Mouse (Mus musculus): ENCODE measurements at regions not wholly inside any gene's neighbourhood (a gene's known extent, or its start where the extent isn't known, plus 50 kb on each side); places are given as distances from the start of the nearest gene placed in this dataset.

- Histone ChIP-seq H3K27me3 (replicated peaks; ENCODE audit: control insufficient read depth, insufficient read depth, low read length) (no peaks in the 10 kb centered on the region), H3K4me2 (replicated peaks; ENCODE audit: low read depth) (no peak overlapping the region), H3K36me3 (ENCODE audit: control insufficient read depth, insufficient read depth) (no peaks in the 10 kb centered on the region), H3K9ac (ENCODE audit: low read depth, low read length) (no peak overlapping the region), H3K27ac (ENCODE audit: low read depth, low read length) (no peak overlapping the region), H3K9me3 (ENCODE audit: control insufficient read depth) (no peaks in the 10 kb centered on the region), H3K4me1 (replicated peaks; ENCODE audit: control insufficient read depth, insufficient read depth, low read length) (no peaks in the 10 kb centered on the region), H3K4me3 (ENCODE audit: low read depth, low read length) (no peak overlapping the region)
- TF ChIP-seq CTCF (IDR thresholded peaks at IDR 0.05; ENCODE audit: low read depth) = no peak
- 65% methylated on average over 4 of the region's 4 CpGs for WGBS
- no peak for ATAC-seq
These were observed 191.6 kb downstream of the Rfpl4b start for GRCm38 (mm10) chr10:38629907-38630505.

GRCm38 (mm10) chr10:38623399-38623798 lies 198.2 kb downstream of the Rfpl4b start:
- ATAC-seq = no peak
- no peak for TF ChIP-seq CTCF (IDR thresholded peaks at IDR 0.05; ENCODE audit: low read depth)
- H3K9me3 ChIP-seq (ENCODE audit: control insufficient read depth) = no peaks in the 10 kb centered on the region
- H3K4me2 ChIP-seq (replicated peaks; ENCODE audit: low read depth) = no peak overlapping the region
- H3K27ac ChIP-seq (ENCODE audit: low read depth, low read length) = no peak overlapping the region
- H3K27me3 ChIP-seq (replicated peaks; ENCODE audit: control insufficient read depth, insufficient read depth, low read length) = no peaks in the 10 kb centered on the region
- 97% methylated on average over 1 of the region's 1 CpGs for whole genome bisulfite sequencing
- no peak overlapping the region for H3K4me3 ChIP-seq (ENCODE audit: low read depth, low read length)
- no peak overlapping the region for H3K9ac ChIP-seq (ENCODE audit: low read depth, low read length)
- no peaks in the 10 kb centered on the region for H3K36me3 ChIP-seq (ENCODE audit: control insufficient read depth, insufficient read depth)
- H3K4me1 ChIP-seq (replicated peaks; ENCODE audit: control insufficient read depth, insufficient read depth, low read length) = no peaks in the 10 kb centered on the region

GRCm38 (mm10) chr10:38609606-38610510 lies 211.7 kb downstream of the Rfpl4b start:
- H3K27me3 ChIP-seq (replicated peaks; ENCODE audit: control insufficient read depth, insufficient read depth, low read length) = no peaks in the 10 kb centered on the region
- H3K4me1 ChIP-seq (replicated peaks; ENCODE audit: control insufficient read depth, insufficient read depth, low read length) = no peaks in the 10 kb centered on the region
- no peaks in the 10 kb centered on the region for H3K9me3 ChIP-seq (ENCODE audit: control insufficient read depth)
- WGBS = 72% methylated on average over 5 of the region's 5 CpGs
- no peak overlapping the region for H3K27ac ChIP-seq (ENCODE audit: low read depth, low read length)
- H3K9ac ChIP-seq (ENCODE audit: low read depth, low read length) = no peak overlapping the region
- no peak for TF ChIP-seq CTCF (IDR thresholded peaks at IDR 0.05; ENCODE audit: low read depth)
- ATAC-seq = no peak
- H3K4me3 ChIP-seq (ENCODE audit: low read depth, low read length) = no peak overlapping the region
- H3K4me2 ChIP-seq (replicated peaks; ENCODE audit: low read depth) = no peak overlapping the region
- H3K36me3 ChIP-seq (ENCODE audit: control insufficient read depth, insufficient read depth) = no peaks in the 10 kb centered on the region

GRCm38 (mm10) chr10:38586061-38586460 lies 235.5 kb downstream of the Rfpl4b start:
- Histone ChIP-seq H3K4me2 (replicated peaks; ENCODE audit: low read depth) (no peak overlapping the region), H3K9ac (ENCODE audit: low read depth, low read length) (no peak overlapping the region), H3K27me3 (replicated peaks; ENCODE audit: control insufficient read depth, insufficient read depth, low read length) (no peaks in the 10 kb centered on the region), H3K4me3 (ENCODE audit: low read depth, low read length) (no peak overlapping the region), H3K4me1 (replicated peaks; ENCODE audit: control insufficient read depth, insufficient read depth, low read length) (no peaks in the 10 kb centered on the region), H3K36me3 (ENCODE audit: control insufficient read depth, insufficient read depth) (no peaks in the 10 kb centered on the region), H3K9me3 (ENCODE audit: control insufficient read depth) (no peaks in the 10 kb centered on the region), H3K27ac (ENCODE audit: low read depth, low read length) (no peak overlapping the region)
- WGBS = 82% methylated on average over 2 of the region's 2 CpGs
- ATAC-seq = no peak
- no peak for TF ChIP-seq CTCF (IDR thresholded peaks at IDR 0.05; ENCODE audit: low read depth)

- no peak overlapping the region for H3K4me3 ChIP-seq (ENCODE audit: low read depth, low read length)
- no peaks in the 10 kb centered on the region for H3K9me3 ChIP-seq (ENCODE audit: control insufficient read depth)
- no peaks in the 10 kb centered on the region for H3K36me3 ChIP-seq (ENCODE audit: control insufficient read depth, insufficient read depth)
- H3K4me2 ChIP-seq (replicated peaks; ENCODE audit: low read depth) = no peak overlapping the region
- H3K4me1 ChIP-seq (replicated peaks; ENCODE audit: control insufficient read depth, insufficient read depth, low read length) = no peaks in the 10 kb centered on the region
- WGBS = 74% methylated on average over 1 of the region's 1 CpGs
- H3K27me3 ChIP-seq (replicated peaks; ENCODE audit: control insufficient read depth, insufficient read depth, low read length) = no peaks in the 10 kb centered on the region
- no peak overlapping the region for H3K9ac ChIP-seq (ENCODE audit: low read depth, low read length)
- TF ChIP-seq CTCF (IDR thresholded peaks at IDR 0.05; ENCODE audit: low read depth) = no peak
- no peak overlapping the region for H3K27ac ChIP-seq (ENCODE audit: low read depth, low read length)
- no peak for ATAC-seq
These were observed 245.9 kb downstream of the Rfpl4b start for GRCm38 (mm10) chr10:38575726-38576125.

- no peaks in the 10 kb centered on the region for H3K36me3 ChIP-seq (ENCODE audit: control insufficient read depth, insufficient read depth)
- H3K27me3 ChIP-seq (replicated peaks; ENCODE audit: control insufficient read depth, insufficient read depth, low read length) = no peaks in the 10 kb centered on the region
- no peak for ATAC-seq
- H3K4me2 ChIP-seq (replicated peaks; ENCODE audit: low read depth) = no peak overlapping the region
- no peak for TF ChIP-seq CTCF (IDR thresholded peaks at IDR 0.05; ENCODE audit: low read depth)
- WGBS = 80% methylated on average over 1 of the region's 1 CpGs
- H3K4me3 ChIP-seq (ENCODE audit: low read depth, low read length) = no peak overlapping the region
- H3K9ac ChIP-seq (ENCODE audit: low read depth, low read length) = no peak overlapping the region
- H3K27ac ChIP-seq (ENCODE audit: low read depth, low read length) = no peak overlapping the region
- no peaks in the 10 kb centered on the region for H3K4me1 ChIP-seq (replicated peaks; ENCODE audit: control insufficient read depth, insufficient read depth, low read length)
- H3K9me3 ChIP-seq (ENCODE audit: control insufficient read depth) = no peaks in the 10 kb centered on the region
These were observed 247.9 kb downstream of the Rfpl4b start for GRCm38 (mm10) chr10:38573728-38574127.

Measured in intestine, postnatal 0 days (tissue).